Mouse (Mus musculus): ENCODE measurements at regions not wholly inside any gene's neighbourhood (a gene's known extent, or its start where the extent isn't known, plus 50 kb on each side); places are given as distances from the start of the nearest gene placed in this dataset.
"Not testable (repeated sequence)": the region's sequence is repeated elsewhere in the genome, so short reads cannot be mapped to it uniquely, and the experiment has no call there.

DNA sequence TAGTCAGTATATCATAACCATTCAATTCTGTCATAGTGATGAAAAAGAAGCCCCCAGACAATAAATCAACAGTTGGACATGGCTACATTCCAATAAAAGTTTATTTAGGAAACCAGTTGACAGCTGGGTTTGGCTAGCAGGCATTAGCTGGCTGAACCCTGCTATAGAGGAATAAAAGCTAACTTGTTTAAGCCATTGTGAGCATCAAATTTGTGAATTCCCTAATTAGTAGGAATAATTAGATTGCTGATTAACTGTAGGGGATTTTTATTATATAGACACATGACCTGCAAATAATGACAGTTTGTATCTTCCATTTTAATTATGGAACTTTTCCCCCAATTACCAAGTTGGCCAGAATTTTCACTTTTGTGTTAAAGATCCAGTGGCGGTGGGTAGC, 659.8 kb downstream of the Rwdd3 start:
- no peak for DNase-seq (ENCODE audit: low spot score)

DNA sequence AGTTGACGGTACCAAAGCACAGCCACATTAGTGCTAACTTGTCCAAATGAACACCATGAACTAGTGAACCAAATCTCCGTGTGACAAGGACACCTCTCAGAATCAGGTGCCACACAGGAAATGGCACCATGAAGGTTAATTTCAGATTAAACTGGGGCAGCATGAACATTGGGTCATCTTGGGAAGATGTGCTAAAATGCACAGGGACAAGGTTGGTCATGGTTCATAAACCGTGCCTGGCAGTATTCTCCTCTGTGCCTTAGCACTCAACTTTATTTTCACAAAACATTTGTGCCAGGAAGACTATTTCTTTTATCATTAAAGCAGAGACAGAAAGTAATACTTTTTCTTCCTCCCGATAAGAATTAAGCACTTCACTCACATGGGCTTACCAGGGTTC, 672.6 kb downstream of the Rwdd3 start:
- no peak for DNase-seq (ENCODE audit: low spot score)

DNA sequence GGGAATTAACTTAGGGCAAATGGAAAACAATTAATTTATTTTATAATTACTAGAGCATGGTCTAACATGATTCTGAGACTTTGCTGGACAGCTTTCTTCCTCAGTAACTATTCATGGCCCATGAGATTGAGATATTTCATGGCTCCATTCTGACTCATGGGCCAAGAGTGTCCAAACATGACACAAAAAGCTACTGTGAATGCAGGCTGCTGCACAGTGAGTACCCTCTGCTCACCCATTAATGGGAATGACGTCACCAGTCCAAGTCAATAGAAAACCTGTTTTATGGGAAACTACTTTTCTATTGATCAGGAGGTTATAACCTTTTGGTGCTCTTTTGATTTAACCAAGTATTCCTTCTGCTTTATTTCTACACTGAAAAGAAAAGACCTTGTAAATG, 693.6 kb downstream of the Rwdd3 start:
- no peak for DNase-seq (ENCODE audit: low spot score)

DNA sequence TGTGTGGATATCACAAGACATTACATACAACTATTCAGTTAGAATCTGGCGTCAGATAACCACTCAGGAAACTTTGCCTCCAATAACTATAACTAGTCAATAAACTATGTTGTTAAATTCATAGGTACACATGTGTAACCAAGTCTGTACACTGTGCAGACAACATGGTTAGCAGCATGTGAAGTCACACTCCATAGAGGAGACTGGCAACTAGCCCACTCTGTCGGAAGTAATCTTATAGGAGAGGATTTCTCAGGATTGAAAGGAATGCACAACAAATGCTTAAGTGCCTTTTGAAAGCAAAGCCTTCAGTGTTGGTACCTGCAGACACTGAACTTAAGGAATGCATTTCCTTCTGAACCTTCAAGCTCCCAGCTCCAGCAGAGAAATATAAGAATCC, 693.0 kb upstream of the Ptbp2 start:
- no peak for DNase-seq (ENCODE audit: low spot score)

DNA sequence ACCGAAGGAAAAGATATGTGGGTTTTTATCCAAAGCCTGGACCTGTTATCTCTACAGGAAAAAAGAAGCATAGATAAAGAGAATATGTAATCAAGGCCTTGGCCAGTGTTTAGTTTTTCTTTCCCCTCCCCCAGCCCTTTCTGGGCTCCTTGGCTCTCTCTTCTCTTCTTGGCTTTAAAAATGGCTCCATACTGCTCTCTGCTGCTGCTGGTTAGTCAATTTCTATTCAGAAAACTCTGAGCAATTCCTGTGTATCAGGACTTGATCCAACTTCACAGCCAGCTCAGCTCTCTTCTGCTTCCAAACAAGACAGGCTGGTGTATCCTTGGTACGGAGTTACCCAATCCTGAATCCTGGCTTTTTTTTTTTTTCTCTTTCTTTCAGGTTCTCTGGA, 689.4 kb upstream of the Ptbp2 start:
- DNase-seq (ENCODE audit: low spot score) = peak; percentile 58

DNA sequence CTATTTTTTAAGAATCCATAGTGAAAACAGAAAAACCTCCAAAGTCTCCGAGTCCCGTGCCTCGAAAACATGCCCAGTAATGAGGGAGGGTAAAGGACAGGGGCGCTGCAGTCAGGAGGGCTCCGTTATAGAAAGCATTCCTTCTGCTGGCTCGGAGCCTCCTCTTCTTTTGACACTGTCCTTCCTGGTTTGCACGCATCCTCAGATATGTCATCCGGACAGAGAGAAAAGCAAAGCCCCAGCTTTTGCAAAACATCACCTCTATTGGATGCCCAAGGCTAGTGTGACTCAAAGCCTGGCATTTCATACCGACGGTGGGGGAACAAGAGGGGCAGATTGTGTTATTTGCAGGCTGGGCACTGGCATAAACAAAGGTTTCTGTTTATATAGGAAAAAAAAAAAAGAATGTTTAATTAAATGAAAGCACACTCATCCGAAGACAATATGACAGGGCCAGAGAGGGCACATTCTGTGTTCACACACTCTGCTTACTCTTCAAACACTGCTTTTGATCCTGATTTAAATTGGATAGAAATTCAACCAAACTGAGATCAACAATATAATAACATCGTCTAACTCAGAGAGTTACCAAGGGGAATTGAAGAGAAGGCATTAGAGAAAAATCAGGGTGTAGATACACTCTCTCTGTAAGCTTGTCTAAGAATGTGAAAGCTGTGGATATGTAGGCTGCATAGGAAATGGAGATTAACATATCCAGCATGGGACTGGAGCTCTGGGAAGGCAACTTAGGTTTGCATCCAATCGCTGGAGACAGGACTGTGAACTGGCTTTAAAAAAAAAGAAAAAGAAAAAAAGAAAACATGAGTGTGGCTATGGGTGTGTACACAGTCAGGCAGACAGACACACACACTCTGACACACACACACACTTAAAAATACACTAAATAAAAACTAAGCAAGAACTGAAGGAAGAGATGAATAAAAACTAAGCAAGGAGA, 688.7 kb upstream of the Ptbp2 start:
- no peak for DNase-seq (ENCODE audit: low spot score)

DNA sequence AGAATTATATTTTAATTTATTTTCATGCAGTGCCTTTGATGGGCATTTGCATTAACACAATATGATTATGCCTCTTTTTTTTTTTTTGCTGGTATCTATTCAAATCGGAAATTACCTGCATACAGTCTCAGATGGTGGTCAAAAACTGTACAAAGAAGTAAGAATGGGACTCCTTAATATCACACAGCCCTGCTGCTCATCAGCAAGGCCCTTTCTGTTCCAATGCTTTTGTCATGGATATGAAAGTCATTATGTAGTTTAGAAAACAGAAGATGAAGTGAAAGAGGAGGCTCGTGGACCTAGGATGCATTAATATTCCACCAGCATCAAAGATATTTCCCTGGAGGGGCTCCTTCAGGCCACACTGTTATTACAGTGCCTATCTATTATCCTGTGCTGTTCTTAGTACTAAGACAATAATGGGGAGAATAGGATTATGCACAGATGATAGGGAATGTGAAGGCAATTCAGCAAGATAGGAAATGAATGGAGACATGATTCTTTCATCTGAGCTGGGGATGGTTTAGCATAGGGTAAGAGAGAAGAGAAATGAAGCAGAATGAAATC, 687.7 kb upstream of the Ptbp2 start:
- no peak for DNase-seq (ENCODE audit: low spot score)

DNA sequence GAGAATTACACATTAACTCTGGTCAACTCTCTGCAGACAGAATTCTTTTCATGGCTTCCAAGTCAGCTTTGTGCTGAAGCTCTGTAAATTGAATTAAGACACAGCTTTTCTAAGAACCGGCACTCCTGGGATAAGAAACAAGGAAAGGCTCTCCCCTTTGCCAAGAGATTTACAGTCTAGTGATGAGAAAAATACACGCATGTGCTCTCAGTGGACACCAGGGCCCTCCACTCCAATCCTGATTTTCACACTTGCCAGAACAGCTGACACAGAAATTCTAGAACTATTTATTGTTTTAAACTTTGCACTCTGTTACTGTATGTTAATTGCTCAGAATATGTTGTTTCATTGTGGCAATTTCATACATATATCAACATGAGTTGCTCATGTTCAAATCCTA, 684.6 kb upstream of the Ptbp2 start:
- no peak for DNase-seq (ENCODE audit: low spot score)

DNA sequence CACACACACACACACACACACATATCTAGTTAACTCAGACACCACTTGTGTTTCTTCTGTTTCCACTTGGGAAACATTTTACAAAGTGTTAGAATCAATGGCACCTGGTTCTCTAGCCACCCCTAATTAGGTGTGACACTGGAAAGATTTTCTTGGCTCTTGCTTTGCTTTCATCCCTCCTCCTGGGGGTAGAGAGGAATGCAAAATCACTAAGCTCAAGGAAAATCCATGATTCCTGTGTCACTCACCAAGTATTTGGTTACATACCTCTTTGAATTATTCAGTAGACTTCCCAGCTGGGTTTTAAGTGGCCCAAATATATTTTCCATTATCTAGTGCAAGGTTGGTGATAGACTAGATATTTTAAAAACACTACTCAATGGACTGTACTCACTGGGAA, 676.5 kb upstream of the Ptbp2 start:
- DNase-seq (ENCODE audit: low spot score) = no peak

DNA sequence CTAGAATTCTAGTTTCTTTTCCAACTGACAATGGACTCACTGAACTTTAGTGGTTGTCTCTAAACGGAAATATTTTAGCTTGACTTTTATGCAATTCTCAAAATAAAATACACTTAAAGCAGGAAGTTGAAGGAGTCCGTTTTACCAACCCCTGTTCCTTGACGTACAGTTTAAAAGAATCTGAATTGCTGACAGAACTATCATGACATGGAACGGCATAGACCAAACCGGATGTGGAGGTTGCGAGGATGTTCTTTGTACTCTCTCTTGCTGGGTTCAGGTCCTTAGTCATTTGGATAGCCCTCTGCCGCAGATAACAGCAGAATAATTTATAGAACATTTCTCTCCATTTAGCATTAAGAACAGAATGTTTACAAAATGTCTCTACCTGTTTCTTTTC, 673.6 kb upstream of the Ptbp2 start:
- no peak for DNase-seq (ENCODE audit: low spot score)

DNA sequence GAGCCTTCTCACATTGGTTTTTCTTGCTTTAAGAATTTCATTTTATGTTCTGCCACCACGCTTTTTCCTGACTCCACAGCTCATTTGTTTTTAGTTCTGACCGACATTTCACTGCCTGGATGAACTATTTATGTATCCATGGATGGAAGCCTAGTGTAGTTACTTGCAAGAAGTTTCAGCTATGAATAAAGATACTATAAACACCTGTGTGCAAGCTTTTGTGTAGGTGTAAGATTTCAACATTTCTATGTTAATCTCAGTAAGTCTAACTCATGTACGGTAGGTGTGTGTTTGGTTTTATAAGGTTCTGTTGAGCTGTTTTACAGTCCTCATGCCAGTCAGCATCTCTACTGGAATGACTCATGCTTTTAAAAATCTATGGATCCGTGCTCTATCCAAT, 656.9 kb upstream of the Ptbp2 start:
- DNase-seq (ENCODE audit: low spot score) = no peak

DNA sequence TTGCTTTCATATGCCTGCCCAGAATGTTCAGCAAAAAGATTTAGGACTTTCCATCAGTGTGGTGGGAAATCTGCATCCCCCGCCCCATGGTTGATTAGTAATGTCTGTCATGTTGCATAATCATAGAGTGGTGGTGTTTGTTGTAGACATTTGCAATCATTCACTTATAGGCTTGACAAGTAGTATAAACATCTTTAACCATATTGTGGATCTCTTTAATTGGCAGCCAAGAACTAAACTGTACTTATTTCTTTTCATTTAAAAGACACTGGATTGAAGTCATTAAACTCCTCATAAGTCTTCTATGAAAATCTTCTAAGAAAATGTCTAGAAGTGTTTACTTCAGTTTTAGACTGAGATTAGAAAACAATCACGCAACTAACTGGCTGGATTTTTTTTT, 646.0 kb upstream of the Ptbp2 start:
- no peak for DNase-seq (ENCODE audit: low spot score)

DNA sequence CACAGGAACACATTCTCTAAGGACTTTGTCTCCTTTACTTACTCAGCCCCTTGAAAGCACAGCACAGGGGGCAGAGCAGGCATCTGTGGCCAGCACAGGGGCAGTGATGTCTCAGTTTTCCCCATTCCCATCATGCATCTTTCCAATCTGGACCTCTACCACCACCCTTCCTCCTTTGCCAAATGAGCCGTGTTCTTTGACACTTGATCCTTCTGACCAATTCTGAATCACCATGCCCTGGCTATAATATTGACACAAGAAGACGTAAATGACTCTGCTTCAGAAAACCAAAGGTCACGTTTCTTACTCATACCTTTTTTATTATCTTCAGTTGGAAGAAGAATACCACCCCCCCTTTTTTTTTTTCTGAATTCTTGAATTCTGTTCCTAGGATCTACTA, 632.4 kb upstream of the Ptbp2 start:
- no peak for DNase-seq (ENCODE audit: low spot score)

DNA sequence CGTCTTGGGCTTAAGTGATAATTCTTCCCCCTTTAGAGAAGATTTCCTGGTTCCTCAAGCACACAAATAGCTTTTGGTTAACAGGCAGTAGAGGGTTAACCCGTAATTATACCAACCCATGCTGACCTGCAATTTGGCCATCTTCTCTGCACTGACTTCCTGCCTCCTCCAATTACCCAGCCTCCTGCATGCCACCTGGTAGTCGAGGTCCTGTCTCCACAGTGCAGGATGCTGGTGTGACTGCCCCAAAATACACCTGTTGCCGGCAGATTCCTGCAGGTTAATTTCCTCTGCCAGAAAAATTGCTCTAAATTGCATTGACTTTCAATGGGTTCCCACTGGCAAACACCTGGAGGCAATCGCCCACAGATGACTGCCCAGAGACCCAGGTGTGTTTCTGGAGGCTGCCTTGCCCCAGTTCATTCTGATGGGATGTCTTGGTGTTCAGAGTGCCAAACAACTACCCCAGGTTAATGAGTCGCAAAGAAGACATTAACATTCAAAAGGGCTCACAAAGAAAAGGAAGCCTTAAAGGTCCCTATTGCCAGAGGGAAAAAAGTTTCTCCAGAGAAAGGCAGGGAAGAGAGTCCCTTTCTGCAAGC, 591.5 kb upstream of the Ptbp2 start:
- no peak for DNase-seq (ENCODE audit: low spot score)

DNA sequence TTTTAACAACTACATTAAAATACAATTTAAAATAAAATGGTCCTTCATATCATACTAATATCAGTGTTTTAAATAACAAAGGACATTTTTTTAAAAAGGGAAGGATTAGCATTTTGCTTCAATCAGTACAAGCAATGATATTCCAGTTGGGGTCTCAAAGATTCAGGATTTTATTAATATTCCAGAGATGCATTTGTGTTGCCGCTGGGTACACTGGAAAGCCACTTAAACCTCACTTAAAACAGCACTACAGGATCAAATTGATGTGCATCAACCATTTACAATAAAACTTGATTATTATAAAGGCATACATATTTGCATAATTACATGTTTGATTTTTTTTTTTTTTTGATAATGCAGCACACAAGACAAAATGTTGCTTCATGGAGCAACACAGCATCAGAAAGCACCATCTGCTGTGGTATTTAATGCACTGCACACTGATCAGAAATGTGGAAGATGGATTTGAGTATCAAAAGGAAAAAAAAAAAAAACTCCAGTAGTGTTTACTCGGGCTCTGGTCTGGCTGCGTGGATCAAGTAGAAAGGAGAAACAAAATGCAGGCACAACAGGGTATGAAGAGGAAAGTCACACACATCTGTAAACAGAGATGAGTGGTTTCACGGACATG, 558.6 kb upstream of the Ptbp2 start:
- no peak for DNase-seq (ENCODE audit: low spot score)

DNA sequence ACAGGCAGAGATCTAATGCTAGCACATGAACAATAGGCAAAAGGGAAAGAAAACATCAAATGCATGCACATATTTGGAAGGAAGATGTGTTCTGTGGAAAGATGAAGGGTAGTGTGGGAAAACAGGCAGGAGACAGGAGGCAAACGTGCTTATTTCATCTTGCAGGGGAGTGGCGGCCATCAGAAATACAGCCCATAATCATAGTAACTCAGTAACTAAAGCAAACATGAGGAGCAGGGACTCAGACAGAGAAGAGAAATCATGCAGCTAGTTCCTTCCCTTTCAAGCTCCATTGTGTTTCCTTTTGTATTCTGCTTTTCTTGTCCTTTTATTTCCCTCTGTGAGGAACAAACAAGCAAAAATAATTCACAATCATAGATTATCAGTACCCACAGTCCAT, 557.6 kb upstream of the Ptbp2 start:
- DNase-seq (ENCODE audit: low spot score) = no peak

DNA sequence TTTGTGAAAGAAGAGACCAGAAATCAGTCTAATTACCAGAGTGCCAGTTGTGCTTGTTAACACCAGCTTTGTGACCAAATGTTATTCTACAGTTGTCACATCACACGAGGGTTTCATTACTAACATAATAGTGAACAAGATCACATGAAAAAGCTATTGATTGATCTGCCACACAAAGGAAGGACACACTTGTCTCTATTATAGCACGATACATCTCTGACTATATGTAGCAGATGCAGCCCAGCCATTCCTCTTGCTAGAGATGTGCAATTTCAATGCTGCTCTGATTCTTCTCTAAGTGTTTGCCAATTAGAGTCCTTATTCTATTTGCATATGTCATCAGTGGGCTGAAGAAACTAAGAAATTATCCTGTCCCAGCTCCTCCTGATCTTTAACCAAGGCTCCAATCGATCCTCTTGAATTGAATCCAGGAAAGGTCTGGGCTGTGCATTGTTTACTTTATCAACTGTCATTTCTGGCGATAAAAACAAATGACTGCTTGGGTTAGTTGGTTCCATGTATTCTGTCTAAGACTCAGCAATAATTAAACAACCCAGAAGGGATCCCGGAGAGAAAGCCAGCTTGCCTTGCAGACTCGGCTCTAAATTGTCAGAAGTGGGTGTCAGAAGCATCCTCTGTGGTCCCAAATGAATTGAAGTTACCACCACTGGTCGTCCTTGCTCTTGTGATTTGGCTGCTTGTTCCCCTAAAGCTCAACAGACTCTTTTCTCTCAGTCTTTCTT, 551.7 kb upstream of the Ptbp2 start:
- DNase-seq (ENCODE audit: low spot score) = no peak

DNA sequence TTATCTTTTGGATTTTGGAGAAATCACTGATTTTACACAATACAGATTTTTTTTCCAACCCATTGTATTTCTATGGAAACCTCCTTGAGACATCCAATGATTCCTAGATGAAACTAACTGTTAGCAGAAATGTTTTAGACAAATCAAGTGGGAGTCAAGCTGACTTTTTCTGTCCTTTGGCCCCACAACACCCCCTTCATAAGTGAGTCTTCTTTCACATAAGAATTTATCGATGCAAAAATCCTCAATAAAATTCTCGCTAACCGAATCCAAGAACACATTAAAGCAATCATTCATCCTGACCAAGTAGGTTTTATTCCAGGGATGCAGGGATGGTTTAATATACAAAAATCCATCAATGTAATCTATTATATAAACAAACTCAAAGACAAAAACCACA, 522.8 kb upstream of the Ptbp2 start:
- not testable (repeated sequence) for DNase-seq (ENCODE audit: low spot score)

DNA sequence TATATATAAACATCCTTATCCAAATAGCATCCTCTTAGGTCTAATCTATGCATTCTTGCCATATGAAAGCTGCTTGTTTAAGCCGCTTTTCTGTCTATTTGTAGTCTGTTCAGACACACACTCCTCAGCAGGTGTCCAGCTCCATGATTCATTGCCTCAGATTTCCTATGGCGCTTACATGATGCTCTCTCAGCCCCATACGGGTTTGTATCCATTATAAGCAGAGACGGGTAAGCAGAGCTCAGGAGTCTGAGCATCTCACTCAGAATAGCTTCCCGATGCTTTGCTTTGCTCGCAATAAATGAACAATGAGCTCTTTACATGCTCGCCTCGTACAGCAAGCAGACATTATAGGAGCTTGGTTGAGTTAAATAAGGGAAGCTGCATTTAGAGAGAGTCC, 521.3 kb upstream of the Ptbp2 start:
- no peak for DNase-seq (ENCODE audit: low spot score)

Measured in yolk sac, embryonic 10.5 days (tissue).